Mouse (Mus musculus) erythroblast, embryonic 14.5 days (primary cell): ENCODE results near the gene Sema4a.

ENCODE experiments used
- GATA1 ChIP-seq: IDR thresholded peaks from 2 replicates; pipeline ENCODE4 v1.6.1; 2012; ENCODE audit warnings: low read length, inconsistent platforms, mixed read lengths
- TAL1 ChIP-seq: IDR thresholded peaks from 3 replicates; pipeline ENCODE4 v1.6.1; 2012; ENCODE audit warnings: low read length, inconsistent platforms, mixed read lengths

- no peak for TF ChIP-seq GATA1
- no peak for TF ChIP-seq TAL1
Observed at GRCm38 (mm10) chr3:88501366-88502030, 40.5 kb upstream of the Sema4a start.
